Mouse (Mus musculus) spleen, postnatal 14 days (tissue): ENCODE results near the gene Fbxw24.
"Not testable (repeated sequence)": the region's sequence is repeated elsewhere in the genome, so short reads cannot be mapped to it uniquely, and the experiment has no call there.

Source experiments
- DNase-seq, 2 experiments: peaks; one replicate each; pipeline ENCODE4 v3.0.0; 2021 to 2022; ENCODE audit warnings: low spot score in 2 of 2

Gene Fbxw24

GRCm38 (mm10) chr9:109625957-109626356 is at the start of gene Fbxw24:
TSS of gene Fbxw24 (minus strand) at chr9:109626057.
- DNase-seq: not testable (repeated sequence)

GRCm38 (mm10) chr9:109664552-109664951 is 38.7 kb upstream of the Fbxw24 start, which contains the start of gene Fbxw25:
TSS of gene Fbxw25 (minus strand) at chr9:109664652.
- DNase-seq: not testable (repeated sequence)

- DNase-seq: not testable (repeated sequence)
Observed at GRCm38 (mm10) chr9:109606837-109607236, 19.0 kb downstream of the Fbxw24 start.

DNA sequence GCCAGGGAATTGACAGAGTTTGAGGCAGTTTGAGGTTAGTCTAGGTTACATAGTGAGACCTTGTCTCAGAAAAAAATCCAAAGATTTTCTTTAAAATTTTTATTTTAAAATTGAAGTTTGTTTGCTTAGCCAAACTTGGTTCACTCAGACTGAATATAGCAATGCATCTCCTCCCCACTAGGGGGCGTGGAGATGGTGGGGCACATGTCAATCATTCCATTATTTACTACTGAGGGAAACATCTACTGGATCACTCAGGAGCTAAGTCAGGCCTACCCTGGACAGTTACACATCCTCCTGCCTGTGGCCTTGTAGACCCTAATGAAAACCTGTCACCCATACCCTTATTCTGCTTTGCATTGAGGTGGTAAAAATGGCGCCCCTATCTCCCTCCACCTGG is 23.7 kb downstream of the Fbxw24 start:
- not testable (repeated sequence) for DNase-seq

DNA sequence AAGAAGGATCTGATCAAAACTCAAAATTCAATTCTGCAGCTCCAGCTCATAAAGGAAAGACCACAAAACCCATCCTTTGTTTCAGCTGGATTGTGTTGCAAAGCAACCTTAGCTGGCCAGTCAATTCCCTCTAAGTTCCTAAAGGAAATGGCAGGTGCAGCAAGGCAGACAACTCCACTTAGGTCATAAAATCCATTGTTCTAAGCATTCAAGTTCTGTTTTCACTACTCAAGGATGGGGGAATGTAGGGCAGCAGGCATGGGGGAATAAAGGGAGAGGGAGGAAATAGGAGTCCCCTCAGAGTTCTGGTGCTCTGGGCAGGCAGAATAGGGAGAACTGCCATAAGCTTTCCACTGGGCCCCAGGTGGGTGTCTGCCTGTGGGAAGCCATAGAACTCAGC is 28.6 kb downstream of the Fbxw24 start:
- no peak for DNase-seq

- DNase-seq: no peak
Observed at GRCm38 (mm10) chr9:109594866-109595265, 31.0 kb downstream of the Fbxw24 start.

DNA sequence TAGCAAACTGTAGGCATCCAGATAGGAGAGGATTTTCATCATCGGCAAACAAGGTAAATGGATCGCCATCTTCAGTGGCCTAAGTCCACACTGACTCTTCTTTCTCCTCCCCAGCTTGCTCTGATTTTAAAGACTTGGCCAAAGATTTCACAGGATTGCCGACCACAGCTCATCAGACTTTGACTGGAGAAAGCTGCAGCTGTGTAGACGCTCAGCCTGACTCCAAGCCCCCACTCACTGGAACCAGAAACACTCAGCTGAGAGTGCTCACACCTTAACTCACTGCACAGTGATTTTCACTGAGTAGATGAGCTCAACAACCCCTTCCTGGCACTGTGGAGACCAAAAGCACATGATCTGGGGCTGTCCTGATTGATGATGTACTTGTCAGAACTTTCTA is 57.7 kb downstream of the Fbxw24 start, which contains the start of gene Fbxw15:
TSS of gene Fbxw15 (minus strand) at position 101 of the 400 bp plus-strand sequence.
- DNase-seq: not testable (repeated sequence)

DNA sequence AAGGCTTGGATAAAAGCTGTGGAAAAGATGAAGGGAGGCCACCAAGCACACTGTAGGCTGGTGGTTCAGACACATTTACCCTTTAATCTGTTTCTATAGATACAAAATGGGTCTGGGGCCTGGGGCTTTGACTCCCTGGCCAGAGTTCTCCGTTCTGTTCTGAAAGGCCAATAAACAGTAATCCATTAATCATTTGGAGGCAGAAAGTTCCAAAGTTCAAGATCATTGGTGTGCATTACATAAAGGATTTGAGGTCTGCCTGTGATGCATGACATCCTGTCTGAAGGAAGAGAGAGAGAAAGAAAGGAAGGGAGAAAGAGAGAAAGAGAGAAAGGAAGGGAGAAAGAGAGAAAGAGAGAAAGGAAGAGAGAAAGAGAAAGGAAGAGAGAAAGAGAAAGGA is 60.3 kb downstream of the Fbxw24 start:
- no peak for DNase-seq

- DNase-seq: not testable (repeated sequence)
Observed at GRCm38 (mm10) chr9:109562106-109562505, 63.8 kb downstream of the Fbxw24 start.

DNA sequence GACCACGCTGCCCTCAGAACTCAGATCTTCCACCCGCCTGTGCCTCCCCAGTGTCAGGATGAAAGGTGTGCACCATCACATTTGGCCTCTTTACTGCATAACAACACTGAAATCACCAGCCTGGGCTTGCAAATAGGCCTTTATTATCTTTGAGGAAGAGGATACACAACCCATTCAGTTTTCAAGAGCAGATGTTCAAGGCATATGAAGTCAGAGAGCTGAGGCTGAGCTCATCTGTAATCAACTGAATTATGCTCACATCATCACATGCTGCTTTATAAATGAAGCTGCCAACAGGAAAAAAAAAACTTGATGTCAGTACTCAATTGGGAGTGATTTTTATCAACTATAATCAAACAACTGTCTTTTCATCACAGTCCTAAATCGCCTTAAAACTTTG is 73.4 kb downstream of the Fbxw24 start:
- DNase-seq: no peak
